Mouse (Mus musculus): ENCODE data around the gene Akap9.
"Not testable (repeated sequence)": the region's sequence is repeated elsewhere in the genome, so short reads cannot be mapped to it uniquely, and the experiment has no call there.

Gene Akap9

DNA sequence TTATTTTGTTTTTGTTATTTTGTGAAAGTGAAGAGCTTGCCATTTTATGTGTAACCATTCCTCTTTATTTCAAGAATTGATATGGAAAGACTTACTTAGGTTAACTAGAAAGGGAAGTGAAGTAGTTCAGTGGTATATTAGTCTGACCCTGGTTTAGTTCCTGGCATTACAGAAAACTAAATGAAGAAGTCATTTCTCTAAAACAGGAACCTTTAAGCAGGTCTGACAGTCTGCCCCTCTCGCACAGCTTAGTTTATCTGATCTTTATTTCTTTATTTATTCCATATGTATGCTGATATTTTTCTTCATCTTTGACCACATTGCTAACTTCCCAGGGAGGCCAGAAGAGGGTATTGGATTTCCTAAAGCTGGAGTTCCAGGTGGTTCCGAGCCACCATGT lies 113.1 kb downstream of the Akap9 start:
- no peak for DNase-seq

DNA sequence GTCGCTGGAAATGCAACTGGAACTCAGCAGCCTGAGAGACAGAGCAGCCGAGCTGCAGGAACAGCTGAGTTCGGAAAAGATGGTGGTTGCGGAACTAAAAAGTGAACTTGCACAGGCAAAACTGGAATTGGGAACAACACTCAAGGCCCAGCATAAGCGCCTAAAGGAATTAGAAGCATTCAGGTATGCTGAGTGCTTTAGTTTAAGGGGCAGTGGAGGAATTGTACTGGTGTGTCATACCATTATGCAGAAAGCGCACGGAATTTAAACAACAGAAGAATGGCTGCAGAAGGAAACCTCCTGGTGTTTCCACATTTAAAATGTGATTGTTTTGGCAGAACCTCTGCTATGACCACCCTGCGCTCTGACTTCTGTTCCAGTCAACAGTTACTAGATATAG lies 132.5 kb downstream of the Akap9 start:
- no peak for DNase-seq

- no peak for DNase-seq
Measured at GRCm38 (mm10) chr5:4066476-4067115, 138.7 kb downstream of the Akap9 start.

DNA sequence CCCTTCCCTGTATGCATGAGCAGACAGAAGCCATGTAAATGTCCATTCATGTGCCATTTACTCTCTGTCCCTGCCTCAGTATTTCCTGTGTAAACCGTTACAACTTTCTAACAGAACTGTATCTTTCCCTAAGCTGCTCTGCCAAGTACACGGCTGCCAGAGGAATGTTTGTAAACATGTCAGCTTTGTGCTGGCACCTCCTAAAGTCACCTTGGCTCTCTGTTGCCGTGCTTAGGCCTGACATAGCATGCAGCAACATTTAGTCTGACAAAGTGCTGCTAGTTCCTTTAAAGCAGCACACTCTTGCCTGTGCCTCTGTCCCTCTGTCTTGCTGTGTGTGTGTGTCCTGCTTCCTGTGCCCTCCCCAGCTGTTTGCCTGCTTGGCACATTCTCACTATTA lies 139.3 kb downstream of the Akap9 start:
- DNase-seq, result no peak

DNA sequence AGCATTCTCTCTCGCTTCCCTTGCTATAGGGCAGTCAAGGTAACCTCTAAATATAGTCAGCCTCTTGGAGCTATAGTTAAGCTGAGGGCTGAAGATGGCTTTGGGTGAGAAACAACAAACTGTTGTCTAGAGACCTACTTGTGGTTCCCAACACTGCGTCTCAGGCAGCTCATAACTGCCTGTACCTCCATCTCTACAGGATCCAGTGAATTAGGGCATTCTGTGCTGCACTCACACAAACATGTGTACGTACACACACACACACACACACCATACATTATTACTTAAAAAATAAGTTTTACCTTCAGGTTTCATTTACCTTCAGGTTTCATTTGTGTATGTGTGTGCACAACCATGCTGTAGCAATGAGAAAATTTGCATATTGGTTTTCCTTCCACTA lies 151.2 kb downstream of the Akap9 start:
- DNase-seq, result no peak

GRCm38 (mm10) chr5:4080861-4081260 lies 153.0 kb downstream of the Akap9 start:
- no peak for DNase-seq

DNA sequence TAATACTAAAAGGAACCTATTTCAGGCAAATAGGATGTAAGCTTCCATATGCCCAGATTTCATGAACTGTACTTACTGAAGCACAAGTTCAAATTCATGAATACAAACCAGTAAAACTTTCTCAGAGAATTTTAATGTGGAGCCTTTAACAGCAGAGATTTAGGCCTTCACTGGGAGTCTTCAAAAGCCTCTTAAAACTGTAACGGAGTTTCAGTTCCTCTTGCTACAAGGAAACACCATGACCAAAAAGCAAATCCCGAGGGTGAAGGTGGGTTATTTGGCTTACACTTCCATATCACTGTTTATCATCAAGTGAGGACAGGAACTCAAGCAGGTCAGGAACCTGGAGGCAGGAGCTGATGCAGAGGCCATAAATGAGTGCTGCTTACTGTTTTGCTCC lies 153.7 kb downstream of the Akap9 start:
- DNase-seq, result peak; percentile 35 to 43

DNA sequence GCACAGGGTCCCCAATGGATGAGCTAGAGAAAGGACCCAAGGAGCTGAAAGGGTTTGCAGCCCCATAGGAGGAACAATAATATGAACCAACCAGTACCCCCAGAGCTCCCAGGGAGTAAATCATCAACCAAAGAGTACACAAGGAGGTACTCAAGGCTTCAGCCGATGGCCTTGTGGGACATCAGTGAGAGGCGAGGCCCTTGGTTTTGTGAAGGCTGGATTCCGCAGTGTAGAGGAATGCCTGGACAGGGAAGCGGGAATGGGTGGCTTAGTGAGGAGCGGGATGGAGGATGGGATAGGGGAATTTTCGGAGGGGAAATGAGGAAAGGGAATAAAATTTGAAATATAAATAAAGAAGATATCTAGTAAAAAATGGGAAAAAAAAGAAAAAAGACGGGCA lies 157.1 kb downstream of the Akap9 start:
- no peak for DNase-seq

- no peak for DNase-seq
Measured at GRCm38 (mm10) chr5:4086309-4086708, 158.5 kb downstream of the Akap9 start.

DNA sequence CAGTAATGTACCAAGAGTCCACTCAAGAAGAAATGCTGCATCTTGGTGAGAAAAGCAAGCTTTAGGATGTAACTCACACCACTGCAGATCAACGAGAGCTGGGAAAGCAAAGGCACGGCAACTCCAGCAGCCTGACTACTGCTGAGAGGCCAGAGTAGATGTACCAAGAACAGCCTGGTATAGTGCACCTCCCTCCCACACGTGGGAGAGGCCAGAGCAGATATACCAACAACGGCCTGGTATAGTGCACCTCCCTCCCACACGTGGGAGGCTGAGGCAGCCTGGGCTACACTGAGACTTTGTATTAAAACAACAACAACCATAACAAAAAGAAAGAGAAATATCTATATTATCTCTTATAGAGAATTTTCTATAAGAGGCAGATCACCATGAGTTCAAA lies 160.3 kb downstream of the Akap9 start:
- no peak for DNase-seq

GRCm38 (mm10) chr5:4094471-4094870 lies 166.6 kb downstream of the Akap9 start:
- DNase-seq, result no peak

- DNase-seq, result no peak
Measured at GRCm38 (mm10) chr5:4101031-4101430, 173.2 kb downstream of the Akap9 start.

DNA sequence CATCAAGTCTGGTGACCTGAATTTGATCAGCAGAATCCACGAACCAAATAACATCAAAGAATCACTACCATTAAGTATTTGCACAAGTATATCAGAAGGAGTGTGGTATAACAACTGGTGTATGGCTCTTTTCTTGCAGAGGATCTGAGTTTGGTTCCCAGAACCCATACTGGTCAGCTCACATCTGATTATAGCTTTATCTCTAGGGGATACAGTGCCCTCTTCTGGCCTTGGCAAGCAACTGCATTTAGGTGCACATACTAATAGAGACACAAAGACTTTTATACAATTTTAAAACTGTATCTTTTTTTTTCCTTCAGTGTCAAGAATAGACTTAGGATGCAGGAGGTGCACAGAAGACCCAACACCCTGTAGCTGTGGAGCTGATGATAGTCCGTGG lies 173.9 kb downstream of the Akap9 start:
- DNase-seq, result peak; percentile 17 to 21

- no peak for DNase-seq
Measured at GRCm38 (mm10) chr5:4103626-4104340, 175.9 kb downstream of the Akap9 start.

GRCm38 (mm10) chr5:4104341-4105040 lies 176.6 kb downstream of the Akap9 start, which contains the start of gene Cyp51:
TSS of gene Cyp51 (minus strand) at chr5:4104746.
- DNase-seq, result peak; percentile 92 to 94

DNA sequence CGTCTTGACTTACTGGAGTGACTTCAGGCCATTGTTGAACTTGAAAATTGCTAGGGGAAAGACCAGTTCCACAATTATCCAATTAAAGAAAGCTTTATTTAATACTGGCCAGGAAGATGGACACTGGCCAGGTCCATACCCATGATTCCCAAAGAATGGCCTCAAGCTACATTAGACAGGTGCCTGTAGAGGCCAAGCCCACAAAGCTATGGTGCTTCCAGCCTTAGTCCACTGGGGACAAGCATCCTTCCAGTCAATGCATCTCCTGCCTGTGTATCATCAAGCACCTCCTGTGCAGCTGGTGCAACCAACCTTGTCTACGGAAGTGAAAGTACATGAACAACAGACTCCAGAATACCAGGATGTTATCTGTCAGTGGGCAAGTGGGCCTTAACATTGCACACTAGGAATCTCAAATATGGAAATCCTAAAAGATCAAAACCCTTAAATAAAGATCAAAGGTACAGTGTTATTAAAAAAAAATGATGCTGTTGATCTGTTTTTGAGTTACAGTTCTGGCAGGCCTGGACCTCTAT lies 177.9 kb downstream of the Akap9 start:
- no peak for DNase-seq

DNA sequence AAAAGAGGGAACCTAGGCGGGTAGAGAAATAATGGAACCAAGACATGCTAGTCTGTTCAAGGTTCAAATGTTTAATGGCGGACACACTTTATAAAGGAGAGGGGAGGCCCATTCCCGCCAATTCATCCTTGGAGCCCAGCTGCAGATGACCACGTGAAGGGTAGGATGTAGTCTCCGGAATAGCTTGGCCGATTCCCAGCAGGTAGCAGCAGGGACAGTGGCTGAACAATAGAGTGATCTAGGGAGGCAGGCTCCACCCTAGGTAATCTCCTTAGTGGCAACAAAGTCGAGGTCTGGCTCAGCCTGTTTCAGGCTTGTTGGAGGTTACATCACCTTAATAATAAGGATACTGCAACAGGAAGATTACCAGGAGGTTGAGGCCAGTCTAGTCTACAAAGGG lies 179.2 kb downstream of the Akap9 start:
- DNase-seq, result not testable (repeated sequence)

- no peak for DNase-seq
Measured at GRCm38 (mm10) chr5:4112570-4113098, 184.8 kb downstream of the Akap9 start.

Measured in B cell, adult 2 months (primary cell).